Mouse (Mus musculus) duodenum, adult 2 months (tissue): ENCODE data around the gene Tec. TPM values are rescaled to one million over a fixed set of nuclear protein-coding genes. Genes with fewer than 3 reads are reported as not detected.

Experiments used
- polyA plus RNA-seq: library from polyadenylated mRNA; depleted of rRNA; stranded (reverse); fragments of >200 nt; gene quantifications from 2 replicates; pipeline ENCODE4 v1.2.3, GENCODE M21; 2012; ENCODE audit warnings: low replicate concordance; rRNA removed

Tec gene
- 1.4 and 3.3 TPM in 2 replicates for polyA plus RNA-seq

GRCm38 (mm10) chr5:72868091-72868875 is at the start of gene Tec:
Tec (minus strand) TSS chr5:72868483.

DNA sequence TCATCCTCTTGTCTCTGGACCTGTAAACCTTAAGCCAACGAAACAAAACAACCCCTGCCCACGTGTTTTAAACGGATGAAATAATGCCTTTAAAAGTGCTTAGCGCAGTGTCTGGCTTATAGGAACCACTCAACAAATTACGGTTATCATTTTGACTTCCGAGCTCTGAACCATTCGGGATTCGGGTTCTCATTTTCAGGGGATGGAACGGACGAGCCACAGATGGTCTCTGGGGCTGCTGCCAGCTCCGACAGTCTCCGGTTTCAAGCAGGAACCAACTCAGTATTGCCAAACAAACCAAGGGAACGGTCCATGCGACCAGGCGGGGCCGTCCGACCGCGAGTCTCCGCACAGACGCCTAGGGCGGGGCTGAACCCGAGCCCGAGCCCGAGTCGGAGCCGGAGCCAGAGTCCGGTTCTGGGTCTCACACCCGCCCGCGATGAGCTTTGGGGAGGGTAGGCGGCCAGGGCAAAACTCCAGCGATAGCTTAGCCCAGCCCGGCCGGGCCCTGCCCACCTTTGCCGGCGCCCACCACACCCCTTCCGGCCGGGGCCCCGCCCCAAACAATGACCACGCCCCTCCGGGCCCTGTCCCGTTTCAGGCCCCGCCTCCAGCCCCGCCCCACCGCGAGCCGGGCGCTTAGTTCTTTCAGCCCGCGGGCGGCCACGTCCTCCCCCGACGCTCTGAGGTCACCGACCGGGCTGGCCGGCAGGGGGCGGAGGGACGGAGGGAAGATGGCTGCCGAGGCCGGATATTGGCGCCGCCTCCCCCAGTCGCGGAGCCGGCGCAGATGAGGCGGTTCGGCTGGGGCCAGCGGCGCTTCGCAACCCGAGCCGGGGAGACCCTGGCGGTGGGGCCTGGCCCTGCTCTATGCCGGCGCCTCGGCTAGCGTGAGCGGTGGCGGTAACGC is 45.6 kb upstream of the Tec start, which contains the start of gene Slain2:
Slain2 (plus strand) TSS at position 657 of the 910 bp plus-strand sequence.

DNA sequence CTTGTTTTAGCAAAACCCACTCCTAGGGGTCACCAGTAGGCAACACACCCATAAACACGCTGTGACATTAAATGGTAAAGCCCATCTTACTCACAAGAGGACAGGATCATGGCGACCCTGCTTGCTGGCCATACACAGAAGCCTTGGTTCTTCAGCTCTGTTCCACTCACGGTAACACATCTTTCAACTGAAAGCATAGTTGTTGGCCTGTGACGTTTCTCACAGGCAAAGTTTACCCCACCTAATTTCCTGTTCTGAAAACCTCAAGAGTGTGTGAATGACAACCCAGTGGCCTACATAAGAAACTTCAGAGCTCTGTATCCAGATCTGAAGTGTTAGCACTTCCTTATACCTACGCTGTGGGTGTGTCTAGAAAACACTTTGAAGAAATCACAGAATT is 115.7 kb downstream of the Tec start, which contains the start of gene Txk:
Txk (minus strand) TSS at position 193 of the 400 bp plus-strand sequence.

Other genes with a start within 250 kb of the Tec start
- gene Cnga1, start 224.2 kb downstream of the Tec start, polyA plus RNA-seq = not detected in 2 replicates
- gene Nipal1, start 220.7 kb downstream of the Tec start, polyA plus RNA-seq = 1.9 and 2.0 TPM in 2 replicates
- 0.14 and 0.15 TPM in 2 replicates for gene Txk, start 115.7 kb downstream of the Tec start, polyA plus RNA-seq
- gene Slain2, start 45.8 kb upstream of the Tec start, polyA plus RNA-seq = 9.6 and 12.1 TPM in 2 replicates
- not detected in 2 replicates for gene Gm10135, start 106.2 kb upstream of the Tec start, polyA plus RNA-seq
- 1.5 and 1.7 TPM in 2 replicates for gene Slc10a4, start 138.4 kb upstream of the Tec start, polyA plus RNA-seq